Mouse (Mus musculus) subcutaneous adipose tissue, adult 2 months (tissue): ENCODE data around the gene 1700016D06Rik. TPM values are rescaled to one million over a fixed set of nuclear protein-coding genes. Genes with fewer than 3 reads are reported as not detected.

Source experiments
- polyA plus RNA-seq: library from polyadenylated mRNA; depleted of rRNA; stranded (reverse); fragments of >200 nt; gene quantifications from 2 replicates; pipeline ENCODE4 v1.2.3, GENCODE M21; 2012; ENCODE audit warnings: low replicate concordance; rRNA removed

Gene 1700016D06Rik
- not detected in 2 replicates for polyA plus RNA-seq

GRCm38 (mm10) chr8:11701033-11701362 lies at the start of gene 1700016D06Rik:
1700016D06Rik (minus strand) TSS chr8:11701063.

GRCm38 (mm10) chr8:11727651-11728481 lies 27.0 kb upstream of the 1700016D06Rik start, which contains the start of gene Arhgef7:
Arhgef7 (plus strand) TSS chr8:11727721.

GRCm38 (mm10) chr8:11635611-11636081 lies 65.2 kb downstream of the 1700016D06Rik start, which contains the start of gene Ankrd10:
Ankrd10 (minus strand) TSS chr8:11635757.

Other genes starting within 250 kb of the 1700016D06Rik start
- 3.1 and 33.7 TPM in 2 replicates for gene Rab20, start 222.4 kb downstream of the 1700016D06Rik start, polyA plus RNA-seq
- gene Naxd, start 203.6 kb downstream of the 1700016D06Rik start, polyA plus RNA-seq = 118 and 129 TPM in 2 replicates
- gene Cars2, start 150.3 kb downstream of the 1700016D06Rik start, polyA plus RNA-seq = 42.5 and 67.1 TPM in 2 replicates
- 10.9 and 20.3 TPM in 2 replicates for gene Ing1, start 145.5 kb downstream of the 1700016D06Rik start, polyA plus RNA-seq
- 33.6 and 132 TPM in 2 replicates for gene Ankrd10, start 65.3 kb downstream of the 1700016D06Rik start, polyA plus RNA-seq
- gene Arhgef7, start 26.7 kb upstream of the 1700016D06Rik start, polyA plus RNA-seq = 40.3 and 43.6 TPM in 2 replicates
- not detected in 2 replicates for gene Tex29, start 139.4 kb upstream of the 1700016D06Rik start, polyA plus RNA-seq